In the genomic region with DNA sequence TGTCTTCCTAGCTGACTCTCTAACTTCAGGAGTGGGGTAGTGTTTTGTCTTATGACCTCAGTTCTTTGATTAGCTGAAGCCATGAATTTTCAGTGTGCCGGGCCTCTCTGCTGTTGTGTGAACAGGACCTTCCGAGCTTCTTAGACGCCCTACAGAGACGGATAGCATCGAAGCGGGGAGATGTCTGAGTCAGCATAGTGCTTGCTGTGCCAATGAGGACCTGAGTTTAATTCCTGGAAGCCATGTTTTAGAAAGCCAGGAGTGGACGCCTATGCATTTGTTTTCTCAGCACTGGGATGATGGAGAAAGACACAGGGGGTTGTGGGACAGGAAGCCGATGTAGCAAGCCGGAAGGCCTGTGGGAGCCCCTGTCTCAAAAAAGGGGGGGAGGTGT, we compare ENCODE assay signal across 8 mouse cellular contexts.
DNase-seq lines count a peak whose midpoint lies in the region; ATAC-seq and TF ChIP-seq lines count a peak whose summit lies in the region.

No protein-coding gene starts in this region.

- H3K4me1 ChIP-seq in heart, postnatal 0 days (ENCODE audit: control insufficient read depth, insufficient read depth), result peaks cover 6% of the 10 kb centered on the region; the same call in 1 of the 2 replicates
- peaks cover 41% of the 10 kb centered on the region for H3K4me1 ChIP-seq in brown adipose tissue, adult 24 weeks (ENCODE audit: control insufficient read depth, insufficient read depth, insufficient read length, low read length)
- H3K4me1 ChIP-seq in forebrain, postnatal 0 days (ENCODE audit: insufficient read depth), result no peaks in the 10 kb centered on the region
- peaks cover 13% of the 10 kb centered on the region for H3K4me1 ChIP-seq in midbrain, embryonic 13.5 days (replicated peaks)

- no peak for DNase-seq in heart, postnatal 0 days (ENCODE audit: low spot score)
- no peak for DNase-seq in heart, adult 8-10 months (ENCODE audit: low spot score)
- peak; percentile 49 for DNase-seq in forebrain, postnatal 0 days
- DNase-seq in urinary bladder, postnatal 4 days (ENCODE audit: low spot score in 2 of 2), result no peak
- no peak for DNase-seq in spleen, adult 18-20 months
- no peak for DNase-seq in T-cell, adult 2 months (ENCODE audit: low spot score)

- H3K4me3 ChIP-seq in heart, postnatal 0 days (ENCODE audit: low read depth, low read length), result no peak overlapping the region
- H3K4me3 ChIP-seq in brown adipose tissue, adult 24 weeks (ENCODE audit: insufficient read depth, low read depth, low read length), result no peak overlapping the region
- H3K4me3 ChIP-seq in forebrain, postnatal 0 days (ENCODE audit: low read depth, low read length), result no peak overlapping the region
- H3K4me3 ChIP-seq in midbrain, embryonic 13.5 days (replicated peaks), result no peak overlapping the region

- H3K27me3 ChIP-seq in heart, postnatal 0 days (ENCODE audit: control insufficient read depth, insufficient read depth, low read length), result no peaks in the 10 kb centered on the region
- no peaks in the 10 kb centered on the region for H3K27me3 ChIP-seq in forebrain, postnatal 0 days (ENCODE audit: insufficient read depth, low read length)
- no peaks in the 10 kb centered on the region for H3K27me3 ChIP-seq in midbrain, embryonic 13.5 days

- WGBS in heart, postnatal 0 days, result 53% methylated on average over 9 of the region's 9 CpGs
- WGBS in forebrain, postnatal 0 days, result 47% methylated on average over 9 of the region's 9 CpGs
- WGBS in midbrain, embryonic 13.5 days, result 65% methylated on average over 9 of the region's 9 CpGs

- H3K36me3 ChIP-seq in heart, postnatal 0 days (replicated peaks; ENCODE audit: control insufficient read depth, insufficient read depth, low read length), result no peaks in the 10 kb centered on the region
- H3K36me3 ChIP-seq in forebrain, postnatal 0 days (ENCODE audit: insufficient read depth), result no peaks in the 10 kb centered on the region
- H3K36me3 ChIP-seq in midbrain, embryonic 13.5 days, result no peaks in the 10 kb centered on the region

- H3K9ac ChIP-seq in heart, postnatal 0 days (replicated peaks; ENCODE audit: low read depth, low read length), result no peak overlapping the region
- no peak overlapping the region for H3K9ac ChIP-seq in forebrain, postnatal 0 days
- H3K9ac ChIP-seq in midbrain, embryonic 13.5 days (replicated peaks), result no peak overlapping the region

- ATAC-seq in heart, postnatal 0 days (ENCODE audit: insufficient read depth, low read depth), result no peak
- ATAC-seq in forebrain, postnatal 0 days, result peak; percentile 48
- peak; percentile 32; the same call in 1 of the 2 replicates for ATAC-seq in midbrain, embryonic 13.5 days

- no peaks in the 10 kb centered on the region for H3K9me3 ChIP-seq in heart, postnatal 0 days (replicated peaks; ENCODE audit: control insufficient read depth, low read length)
- no peaks in the 10 kb centered on the region for H3K9me3 ChIP-seq in forebrain, postnatal 0 days (ENCODE audit: low read length)
- H3K9me3 ChIP-seq in midbrain, embryonic 13.5 days, result no peaks in the 10 kb centered on the region

- no peak overlapping the region for H3K4me2 ChIP-seq in heart, postnatal 0 days (ENCODE audit: low read depth, low read length)
- H3K4me2 ChIP-seq in forebrain, postnatal 0 days (ENCODE audit: low read depth), result no peak overlapping the region
- H3K4me2 ChIP-seq in midbrain, embryonic 13.5 days (replicated peaks), result no peak overlapping the region

- no peak for TF ChIP-seq CTCF in heart, postnatal 0 days (IDR thresholded peaks at IDR 0.05; ENCODE audit: low read depth)
- TF ChIP-seq CTCF in forebrain, postnatal 0 days (IDR thresholded peaks at IDR 0.05; ENCODE audit: low read depth), result no peak

- no peak for TF ChIP-seq EP300 in heart, postnatal 0 days (IDR thresholded peaks at IDR 0.05; ENCODE audit: low read depth)

- H3K27ac ChIP-seq in heart, postnatal 0 days (ENCODE audit: low read depth), result peak overlapping the region; percentile 89
- H3K27ac ChIP-seq in brown adipose tissue, adult 24 weeks (replicated peaks; ENCODE audit: low read depth, low read length), result peak overlapping the region; percentile 97
- H3K27ac ChIP-seq in forebrain, postnatal 0 days (ENCODE audit: low read depth, low read length), result no peak overlapping the region
- peak overlapping the region; percentile 52; the same call in 1 of the 2 replicates for H3K27ac ChIP-seq in midbrain, embryonic 13.5 days
